ENCODE assay signal across 21 mouse cellular contexts in genomic region chr9:34280311-34281208, GRCm38 (mm10).
DNase-seq lines count a peak whose midpoint lies in the region; ATAC-seq lines count a peak whose summit lies in the region.
"Had no signal": no experiment of that assay in that cellular context is flagged by ENCODE, and none has a peak within 500 bp of the region (broad histone marks: within the 10 kb centered on the region; RNA-seq: fewer than 3 reads in every experiment).

No protein-coding gene starts in this region.

- H3K4me3 ChIP-seq in kidney, embryonic 16.5 days (ENCODE audit: low read length): no peak overlapping the region
- no peak overlapping the region for H3K4me3 ChIP-seq in neural tube, embryonic 13.5 days
- H3K4me3 ChIP-seq in neural tube, embryonic 15.5 days (replicated peaks): no peak overlapping the region
- H3K4me3 ChIP-seq in forebrain, embryonic 16.5 days (replicated peaks; ENCODE audit: low read length): no peak overlapping the region
- H3K4me3 ChIP-seq: embryonic facial prominence, embryonic 12.5 days; heart, embryonic 13.5 days; limb, embryonic 12.5 days; liver, embryonic 12.5 days had no signal

- DNase-seq in kidney, postnatal 25 days: no peak
- no peak for DNase-seq in left cerebral cortex, postnatal 25 days (ENCODE audit: low spot score in 2 of 2)
- no peak for DNase-seq in layer of hippocampus, adult 11-12 months (ENCODE audit: low spot score)
- DNase-seq: adrenal gland, postnatal 36 days; B cell, adult 2 months; cerebellum, postnatal 10 days; gastrocnemius, postnatal 14 days; heart, postnatal 36 days; kidney, adult 18-20 months; right cerebral cortex, postnatal 14 days; spleen, adult 18-20 months; thymus, postnatal 36 days had no signal

- no peak overlapping the region for H3K9ac ChIP-seq in kidney, embryonic 16.5 days (replicated peaks; ENCODE audit: low read length)
- no peak overlapping the region for H3K9ac ChIP-seq in neural tube, embryonic 13.5 days
- H3K9ac ChIP-seq in neural tube, embryonic 15.5 days (replicated peaks): no peak overlapping the region
- no peak overlapping the region for H3K9ac ChIP-seq in forebrain, embryonic 16.5 days (replicated peaks; ENCODE audit: low read depth, low read length)
- H3K9ac ChIP-seq: embryonic facial prominence, embryonic 12.5 days; heart, embryonic 13.5 days; limb, embryonic 12.5 days; liver, embryonic 12.5 days; lung, embryonic 14.5 days had no signal

- H3K4me1 ChIP-seq in kidney, embryonic 16.5 days (ENCODE audit: insufficient read depth, low read length): peaks cover 5% of the 10 kb centered on the region
- peaks cover 9% of the 10 kb centered on the region; the same call in 1 of the 2 replicates for H3K4me1 ChIP-seq in neural tube, embryonic 13.5 days (replicated peaks)
- H3K4me1 ChIP-seq in neural tube, embryonic 15.5 days: 0 out of 2 replicates have a peak, but pooled peaks cover 5% of the 10 kb centered on the region
- H3K4me1 ChIP-seq in forebrain, embryonic 16.5 days (replicated peaks; ENCODE audit: control insufficient read depth, insufficient read depth, low read length): no peaks in the 10 kb centered on the region
- H3K4me1 ChIP-seq: liver, embryonic 12.5 days had no signal

- H3K27me3 ChIP-seq in kidney, embryonic 16.5 days (ENCODE audit: insufficient read depth, low read length): no peaks in the 10 kb centered on the region
- H3K27me3 ChIP-seq in neural tube, embryonic 13.5 days: no peaks in the 10 kb centered on the region
- no peaks in the 10 kb centered on the region for H3K27me3 ChIP-seq in neural tube, embryonic 15.5 days (replicated peaks)
- no peaks in the 10 kb centered on the region for H3K27me3 ChIP-seq in forebrain, embryonic 16.5 days (replicated peaks; ENCODE audit: control insufficient read depth, insufficient read depth, low read length)
- H3K27me3 ChIP-seq: embryonic facial prominence, embryonic 12.5 days; heart, embryonic 13.5 days; limb, embryonic 12.5 days; liver, embryonic 12.5 days had no signal

- 0 out of 2 replicates have a peak, but pooled peaks cover 2% of the 10 kb centered on the region for H3K9me3 ChIP-seq in kidney, embryonic 16.5 days (ENCODE audit: low read length)
- H3K9me3 ChIP-seq in neural tube, embryonic 13.5 days: no peaks in the 10 kb centered on the region
- no peaks in the 10 kb centered on the region for H3K9me3 ChIP-seq in neural tube, embryonic 15.5 days (replicated peaks)
- H3K9me3 ChIP-seq in forebrain, embryonic 16.5 days (ENCODE audit: control insufficient read depth, low read length): no peaks in the 10 kb centered on the region
- H3K9me3 ChIP-seq: embryonic facial prominence, embryonic 12.5 days; heart, embryonic 13.5 days; limb, embryonic 12.5 days; liver, embryonic 12.5 days had no signal

- peak; percentile 27; the same call in 1 of the 2 replicates for ATAC-seq in kidney, embryonic 16.5 days (ENCODE audit: low FRiP score, low TSS enrichment)
- 0 out of 2 replicates have a peak, but pooled peaks have one; percentile 11 for ATAC-seq in neural tube, embryonic 13.5 days (ENCODE audit: low read depth)
- ATAC-seq in neural tube, embryonic 15.5 days (ENCODE audit: low FRiP score): no peak
- ATAC-seq in forebrain, embryonic 16.5 days: peak; percentile 71
- ATAC-seq: liver, embryonic 12.5 days had no signal

- no peaks in the 10 kb centered on the region for H3K36me3 ChIP-seq in kidney, embryonic 16.5 days (ENCODE audit: insufficient read depth, low read length)
- H3K36me3 ChIP-seq in neural tube, embryonic 13.5 days: no peaks in the 10 kb centered on the region
- H3K36me3 ChIP-seq in neural tube, embryonic 15.5 days: no peaks in the 10 kb centered on the region
- H3K36me3 ChIP-seq in forebrain, embryonic 16.5 days (ENCODE audit: control insufficient read depth, insufficient read depth): no peaks in the 10 kb centered on the region
- H3K36me3 ChIP-seq: embryonic facial prominence, embryonic 12.5 days; heart, embryonic 13.5 days; limb, embryonic 12.5 days; liver, embryonic 12.5 days had no signal

- 84% methylated on average over 11 of the region's 11 CpGs for WGBS in kidney, embryonic 16.5 days
- 79% methylated on average over 11 of the region's 11 CpGs for WGBS in neural tube, embryonic 13.5 days
- WGBS in neural tube, embryonic 15.5 days: 80% methylated on average over 11 of the region's 11 CpGs
- whole genome bisulfite sequencing in forebrain, embryonic 16.5 days: 33% methylated on average over 11 of the region's 11 CpGs

- H3K4me2 ChIP-seq in kidney, embryonic 16.5 days (replicated peaks; ENCODE audit: low read depth, low read length): no peak overlapping the region
- H3K4me2 ChIP-seq in neural tube, embryonic 13.5 days: no peak overlapping the region
- no peak overlapping the region for H3K4me2 ChIP-seq in neural tube, embryonic 15.5 days
- no peak overlapping the region for H3K4me2 ChIP-seq in forebrain, embryonic 16.5 days (ENCODE audit: low read length)
- H3K4me2 ChIP-seq: embryonic facial prominence, embryonic 12.5 days; heart, embryonic 13.5 days; limb, embryonic 12.5 days; liver, embryonic 12.5 days; lung, embryonic 14.5 days had no signal

- H3K27ac ChIP-seq in kidney, embryonic 16.5 days (ENCODE audit: low read length): no peak overlapping the region
- no peak overlapping the region for H3K27ac ChIP-seq in neural tube, embryonic 13.5 days (replicated peaks)
- H3K27ac ChIP-seq in neural tube, embryonic 15.5 days (replicated peaks): no peak overlapping the region
- H3K27ac ChIP-seq in forebrain, embryonic 16.5 days (ENCODE audit: low read length): no peak overlapping the region
- H3K27ac ChIP-seq: embryonic facial prominence, embryonic 12.5 days; heart, embryonic 13.5 days; limb, embryonic 12.5 days; liver, embryonic 12.5 days had no signal

- intact Hi-C loops in left cerebral cortex, postnatal 25 days (cut with DNase I): no loop called here
